Mouse (Mus musculus): ENCODE data around the gene Gm11938.

GRCm38 (mm10) chr11:99581051-99581450 is 22.1 kb downstream of the Gm11938 start:
- TF ChIP-seq CTCF (IDR thresholded peaks at IDR 0.05; ENCODE audit: control insufficient read depth, insufficient read depth, low read length) (no peak), POLR2A (IDR thresholded peaks at IDR 0.05; ENCODE audit: borderline replicate concordance, control insufficient read depth, low read depth, low read length) (no peak)
